24 mouse cellular contexts compared by ENCODE assay signal in the genomic region with DNA sequence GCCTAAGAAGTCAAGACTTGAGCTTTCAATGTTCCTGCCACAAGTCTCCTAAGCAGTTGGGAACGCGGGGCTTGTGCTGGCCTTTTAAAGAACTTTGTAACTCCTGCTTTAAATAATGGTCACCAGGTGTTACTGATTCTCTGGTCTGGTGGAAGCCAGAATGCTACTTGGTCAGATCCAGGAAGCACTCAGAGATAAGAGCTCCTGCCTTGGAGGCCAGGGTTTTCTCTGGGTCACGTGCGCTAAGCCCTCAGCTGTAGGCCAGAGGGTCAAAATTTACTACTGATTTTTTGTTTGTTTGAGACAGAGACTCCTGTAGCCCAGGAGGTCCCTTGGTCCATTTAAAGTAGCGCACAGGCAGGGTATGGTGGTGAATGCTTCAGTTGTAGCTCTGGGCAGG. TPM values are rescaled to one million over a fixed set of nuclear protein-coding genes. Genes with fewer than 3 reads are reported as not detected.
DNase-seq lines count a peak whose midpoint lies in the region; ATAC-seq and TF ChIP-seq lines count a peak whose summit lies in the region.
"Had no signal": no experiment of that assay in that cellular context is flagged by ENCODE, and none has a peak within 500 bp of the region (broad histone marks: within the 10 kb centered on the region; RNA-seq: fewer than 3 reads in every experiment).

No protein-coding gene starts in this region.

- 63% methylated on average over 5 of the region's 5 CpGs for WGBS in heart, embryonic 12.5 days
- 64% methylated on average over 5 of the region's 5 CpGs for WGBS in lung, postnatal 0 days

- H3K9ac ChIP-seq in heart, embryonic 12.5 days = no peak overlapping the region
- no peak overlapping the region for H3K9ac ChIP-seq in lung, postnatal 0 days (replicated peaks; ENCODE audit: low read depth)
- H3K9ac ChIP-seq: embryonic facial prominence, embryonic 12.5 days; forebrain, embryonic 13.5 days; forebrain, embryonic 15.5 days had no signal

- TF ChIP-seq CTCF in lung, postnatal 0 days (IDR thresholded peaks at IDR 0.05) = no peak

- DNase-seq in heart, postnatal 14 days = no peak
- DNase-seq in lung, postnatal 0 days (ENCODE audit: low spot score) = peak; percentile 69
- DNase-seq in lung, postnatal 10 days = no peak
- DNase-seq in lung, postnatal 36 days = peak; percentile 59
- DNase-seq in lung, postnatal 14 days = no peak
- DNase-seq: adrenal gland, adult 8-10 months; adrenal gland, postnatal 14 days; adrenal gland, postnatal 36 days; B cell, adult 2 months; cerebellum, adult 11-12 months; cerebellum, adult 2 months; cerebellum, adult 9-10 months; cerebellum, postnatal 10 days; cerebellum, postnatal 25 days had no signal

- TF ChIP-seq EP300 in lung, postnatal 0 days (IDR thresholded peaks at IDR 0.05) = no peak

- H3K4me1 ChIP-seq in heart, embryonic 12.5 days (replicated peaks) = peaks cover 46% of the 10 kb centered on the region
- H3K4me1 ChIP-seq in lung, postnatal 0 days (ENCODE audit: insufficient read depth, low read depth, low read length) = no peaks in the 10 kb centered on the region
- H3K4me1 ChIP-seq: embryonic facial prominence, embryonic 12.5 days; forebrain, embryonic 15.5 days had no signal

- intact Hi-C loops in heart, postnatal 14 days (cut with DNase I) = no loop called here

- ATAC-seq in heart, embryonic 12.5 days (ENCODE audit: insufficient number of reproducible peaks, low FRiP score) = no peak
- peak; percentile 78 for ATAC-seq in lung, postnatal 0 days
- ATAC-seq: activated CD4-positive, CD25-positive, alpha-beta regulatory T cell, adult 4 months; CD4-positive, CD25-positive, alpha-beta regulatory T cell, adult 4 months; forebrain, embryonic 13.5 days; forebrain, embryonic 15.5 days; Patski had no signal

- 0 out of 2 replicates have a peak overlapping the region, but pooled peaks have one; percentile 1 for H3K27ac ChIP-seq in heart, embryonic 12.5 days (ENCODE audit: poor library complexity, severe bottlenecking)
- H3K27ac ChIP-seq in lung, postnatal 0 days (ENCODE audit: low read length) = no peak overlapping the region
- H3K27ac ChIP-seq: embryonic facial prominence, embryonic 10.5 days; embryonic facial prominence, embryonic 12.5 days; forebrain, embryonic 13.5 days; forebrain, embryonic 15.5 days had no signal

- H3K4me2 ChIP-seq in heart, embryonic 12.5 days = no peak overlapping the region
- no peak overlapping the region for H3K4me2 ChIP-seq in lung, postnatal 0 days (replicated peaks; ENCODE audit: low read depth, low read length)
- H3K4me2 ChIP-seq: embryonic facial prominence, embryonic 12.5 days; forebrain, embryonic 13.5 days; forebrain, embryonic 15.5 days had no signal

- H3K36me3 ChIP-seq in heart, embryonic 12.5 days = peaks cover 60% of the 10 kb centered on the region
- H3K36me3 ChIP-seq in lung, postnatal 0 days (ENCODE audit: insufficient read depth, low read length) = no peaks in the 10 kb centered on the region

- H3K9me3 ChIP-seq in heart, embryonic 12.5 days (replicated peaks) = no peaks in the 10 kb centered on the region
- no peaks in the 10 kb centered on the region for H3K9me3 ChIP-seq in lung, postnatal 0 days (ENCODE audit: low read length)
- H3K9me3 ChIP-seq: embryonic facial prominence, embryonic 10.5 days; embryonic facial prominence, embryonic 12.5 days; forebrain, embryonic 13.5 days; forebrain, embryonic 15.5 days; G1E had no signal

- no peaks in the 10 kb centered on the region for H3K27me3 ChIP-seq in heart, embryonic 12.5 days (replicated peaks)
- H3K27me3 ChIP-seq in lung, postnatal 0 days (replicated peaks; ENCODE audit: insufficient read depth, low read length) = no peaks in the 10 kb centered on the region
- H3K27me3 ChIP-seq: CH12.LX; embryonic facial prominence, embryonic 12.5 days; forebrain, embryonic 13.5 days; forebrain, embryonic 15.5 days; Patski had no signal

- H3K4me3 ChIP-seq in heart, embryonic 12.5 days = no peak overlapping the region
- no peak overlapping the region for H3K4me3 ChIP-seq in lung, postnatal 0 days (ENCODE audit: low read depth, low read length)
- H3K4me3 ChIP-seq: embryonic facial prominence, embryonic 10.5 days; embryonic facial prominence, embryonic 12.5 days; forebrain, embryonic 13.5 days; forebrain, embryonic 15.5 days had no signal

RNA-seq across cellular contexts. Expression of a gene that starts 9.6 kb away (rescaled TPM):
- 101 and 104 TPM in 2 replicates for polyA plus RNA-seq in heart, embryonic 12.5 days (2016; fragmentation: Nextera tagmentation; extraction: Ambion mirVana)
- total RNA-seq in heart, postnatal 14 days (2021) = 10 to 100 TPM; 36.2 to 36.4 TPM
- polyA plus RNA-seq in lung, postnatal 0 days (2015; fragmentation: Nextera tagmentation; extraction: Ambion mirVana) = 56.3 and 57.6 TPM in 2 replicates

RNA-seq across cellular contexts. Expression of a gene that starts 9.7 kb away (rescaled TPM):
- 0.65 and 0.76 TPM in 2 replicates for polyA plus RNA-seq in heart, embryonic 12.5 days (2016; fragmentation: Nextera tagmentation; extraction: Ambion mirVana)
- under 1 TPM; 0.41 to 0.76 TPM for total RNA-seq in heart, postnatal 14 days (2021)
- polyA plus RNA-seq in lung, postnatal 0 days (2015; fragmentation: Nextera tagmentation; extraction: Ambion mirVana) = 0.38 and 0.43 TPM in 2 replicates
- polyA plus RNA-seq: activated CD4-positive, CD25-positive, alpha-beta regulatory T cell, adult 4 months; G1E had no signal

RNA-seq across cellular contexts. Expression of a gene that starts 16.5 kb away (rescaled TPM):
- polyA plus RNA-seq in heart, embryonic 12.5 days (2016; fragmentation: Nextera tagmentation; extraction: Ambion mirVana) = 114 and 124 TPM in 2 replicates
- 10 to 100 TPM; 34.6 to 38.3 TPM for total RNA-seq in heart, postnatal 14 days (2021)
- polyA plus RNA-seq in lung, postnatal 0 days (2015; fragmentation: Nextera tagmentation; extraction: Ambion mirVana) = 75.6 and 86.5 TPM in 2 replicates
- polyA plus RNA-seq: activated CD4-positive, CD25-positive, alpha-beta regulatory T cell, adult 4 months; CD4-positive, CD25-positive, alpha-beta regulatory T cell, adult 4 months; G1E had no signal

RNA-seq across cellular contexts. Expression of a gene that starts 17.4 kb away (rescaled TPM):
- polyA plus RNA-seq in heart, embryonic 12.5 days (2016; fragmentation: Nextera tagmentation; extraction: Ambion mirVana) = 69.7 and 78.3 TPM in 2 replicates
- total RNA-seq in heart, postnatal 14 days (2021) = 10 to 100 TPM; 19.1 to 19.9 TPM
- polyA plus RNA-seq in lung, postnatal 0 days (2015; fragmentation: Nextera tagmentation; extraction: Ambion mirVana) = 44.9 and 47.1 TPM in 2 replicates
- total RNA-seq: CH12.LX, G1E had no signal
- polyA plus RNA-seq: activated CD4-positive, CD25-positive, alpha-beta regulatory T cell, adult 4 months; CD4-positive, CD25-positive, alpha-beta regulatory T cell, adult 4 months; G1E had no signal

RNA-seq across cellular contexts. Expression of a gene that starts 34.4 kb away (rescaled TPM):
- 107 and 109 TPM in 2 replicates for polyA plus RNA-seq in heart, embryonic 12.5 days (2016; fragmentation: Nextera tagmentation; extraction: Ambion mirVana)
- total RNA-seq in heart, postnatal 14 days (2021) = 100 to 1,000 TPM; 232 to 245 TPM
- 231 and 251 TPM in 2 replicates for polyA plus RNA-seq in lung, postnatal 0 days (2015; fragmentation: Nextera tagmentation; extraction: Ambion mirVana)
- polyA plus RNA-seq: G1E had no signal

Comparison
In these comparisons a context has a peak if more than half of its experiments do, and no peak if none do; other contexts are left out.
1. DNase-seq: peak in lung, postnatal 0 days (single experiment) and lung, postnatal 36 days (single experiment); none in heart, postnatal 14 days (0 of 2), lung, postnatal 10 days (single experiment) and lung, postnatal 14 days (single experiment).